Mouse (Mus musculus) thymus, adult 2 months (tissue): ENCODE measurements at regions not wholly inside any gene's neighbourhood (a gene's known extent, or its start where the extent isn't known, plus 50 kb on each side); places are given as distances from the start of the nearest gene placed in this dataset.

Source experiments
- CTCF ChIP-seq: fragments of 200-500 bp; IDR thresholded peaks from 2 replicates; pipeline ENCODE4 v1.5.1; 2012; ENCODE audit warnings: mild to moderate bottlenecking, control low read depth, low read length, moderate library complexity, borderline replicate concordance; ENCODE audit not compliant: control insufficient read depth, poor library complexity, insufficient read depth; ENCODE audit errors: extremely low read depth
- POLR2A ChIP-seq: fragments of 200-500 bp; IDR thresholded peaks from 2 replicates; pipeline ENCODE4 v1.6.1; 2012; ENCODE audit warnings: mild to moderate bottlenecking, low read length, control low read depth, moderate library complexity; ENCODE audit not compliant: control insufficient read depth, poor library complexity, insufficient read depth; ENCODE audit errors: extremely low read depth

DNA sequence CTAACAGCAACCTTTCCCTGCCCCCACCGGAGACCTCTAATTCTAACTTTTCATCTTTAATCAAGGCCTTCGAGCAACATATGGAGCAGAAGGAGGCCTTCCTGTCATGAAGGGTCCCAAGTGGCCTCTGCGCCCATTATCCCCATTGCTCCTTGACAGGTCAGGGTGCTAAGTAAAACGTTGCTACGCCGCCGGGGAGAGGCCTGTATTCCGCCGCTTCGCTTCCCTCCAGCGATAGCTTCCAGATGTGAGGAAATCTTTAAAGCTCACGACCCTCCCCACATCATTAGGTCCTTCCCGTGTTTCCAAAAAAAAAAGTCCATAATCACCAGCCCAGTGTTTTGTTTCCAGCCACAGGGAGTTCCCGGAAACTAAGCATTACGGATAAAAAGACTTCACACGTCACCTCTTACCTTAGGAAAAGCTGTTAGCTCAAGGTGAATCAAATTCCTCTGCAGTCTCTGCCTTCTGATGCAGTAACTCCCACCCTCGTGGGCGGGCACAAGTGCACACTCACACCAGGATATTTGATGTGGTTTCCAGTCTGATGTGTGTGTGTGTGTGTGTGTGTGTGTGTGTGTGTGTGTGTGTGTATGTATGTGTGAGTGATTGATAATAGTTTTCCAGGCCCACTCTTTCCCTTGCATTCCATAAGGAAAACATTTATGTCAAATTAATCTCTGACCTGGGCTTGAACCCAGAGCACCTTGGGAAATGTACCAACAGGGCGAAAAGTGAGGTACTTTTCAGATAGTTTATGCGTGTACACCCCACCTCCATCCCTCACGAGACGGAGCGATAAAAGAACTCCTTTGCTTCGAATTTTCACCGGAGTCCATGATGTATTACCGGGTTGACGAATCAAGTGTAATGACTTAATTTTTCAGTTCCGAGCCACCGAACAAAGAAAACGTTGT lies 107.5 kb downstream of the Gm45692 start:
- TF ChIP-seq CTCF (no peak), POLR2A (no peak)
